Mouse (Mus musculus): ENCODE data around the gene Abcc1. TPM values are rescaled to one million over a fixed set of nuclear protein-coding genes. Genes with fewer than 3 reads are reported as not detected.

The Abcc1 gene
- polyA plus RNA-seq, 1 experiment from 2014 or later, result 11.2 TPM

DNA sequence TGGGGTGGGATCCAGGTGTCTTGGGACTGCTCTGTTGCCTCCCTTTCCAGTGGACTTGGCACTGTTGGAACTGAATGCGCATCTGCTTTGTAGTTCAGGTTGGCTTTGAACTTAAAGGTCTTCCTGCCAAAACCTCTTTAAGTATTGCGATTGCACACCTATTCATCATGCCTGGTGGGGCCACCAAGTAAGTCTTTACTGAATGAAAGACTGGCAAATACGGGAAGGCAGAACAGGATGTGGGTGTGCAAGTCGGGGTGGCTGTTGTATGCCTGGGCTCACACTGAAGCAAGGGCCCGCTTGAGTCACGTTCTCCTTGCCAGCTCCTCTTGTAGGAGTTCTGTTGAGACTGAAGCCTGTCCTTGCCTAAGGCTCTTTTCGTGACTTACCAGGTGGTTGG, 18.5 kb downstream of the Abcc1 start:
- no peak overlapping the region for H3K27ac ChIP-seq (replicated peaks)
- ATAC-seq (replicated peaks), result no peak
- H3K9ac ChIP-seq (replicated peaks), result no peak overlapping the region
- H3K27me3 ChIP-seq, result no peaks in the 10 kb centered on the region
- WGBS, result 90% methylated on average over 7 of the region's 7 CpGs
- no peaks in the 10 kb centered on the region for H3K36me3 ChIP-seq
- H3K4me1 ChIP-seq, result peaks cover 11% of the 10 kb centered on the region
- no peak overlapping the region for H3K4me3 ChIP-seq
- no peak overlapping the region for H3K4me2 ChIP-seq (replicated peaks)
- no peaks in the 10 kb centered on the region for H3K9me3 ChIP-seq

DNA sequence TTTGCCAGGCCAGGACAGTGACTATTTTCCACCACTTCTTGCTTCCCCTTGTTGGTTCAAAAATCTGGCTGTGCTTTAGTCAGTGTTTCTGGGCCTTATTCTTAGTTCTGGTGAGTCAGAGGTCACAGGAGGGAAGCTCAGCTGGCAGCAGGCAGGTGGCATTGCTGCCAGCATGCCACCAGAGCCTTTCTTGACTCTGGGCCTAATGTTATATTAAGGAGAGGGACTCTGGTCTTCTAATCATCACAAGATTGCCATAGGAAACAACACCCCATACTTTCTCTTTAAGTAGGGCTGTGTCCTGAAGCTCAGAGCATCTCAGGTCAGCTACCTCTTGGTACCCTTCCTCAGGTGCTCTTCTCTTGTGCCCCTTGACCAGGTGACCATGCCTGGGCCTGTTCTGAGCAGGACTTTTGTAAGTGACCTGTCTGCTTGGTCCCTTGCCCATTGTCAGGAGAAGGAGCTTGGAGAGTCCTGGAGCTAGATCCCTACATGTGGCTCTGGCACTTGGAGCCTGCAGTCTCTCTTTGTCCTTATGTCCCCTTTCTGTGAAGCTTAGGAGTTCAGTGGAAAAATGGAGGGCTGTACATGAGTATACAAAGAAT, 19.8 kb downstream of the Abcc1 start:
- no peak for ATAC-seq (replicated peaks)
- no peak overlapping the region for H3K4me3 ChIP-seq
- no peak overlapping the region for H3K27ac ChIP-seq (replicated peaks)
- H3K36me3 ChIP-seq, result no peaks in the 10 kb centered on the region
- peaks cover 11% of the 10 kb centered on the region for H3K4me1 ChIP-seq
- H3K27me3 ChIP-seq, result no peaks in the 10 kb centered on the region
- no peak overlapping the region for H3K9ac ChIP-seq (replicated peaks)
- H3K4me2 ChIP-seq (replicated peaks), result no peak overlapping the region
- H3K9me3 ChIP-seq, result no peaks in the 10 kb centered on the region

DNA sequence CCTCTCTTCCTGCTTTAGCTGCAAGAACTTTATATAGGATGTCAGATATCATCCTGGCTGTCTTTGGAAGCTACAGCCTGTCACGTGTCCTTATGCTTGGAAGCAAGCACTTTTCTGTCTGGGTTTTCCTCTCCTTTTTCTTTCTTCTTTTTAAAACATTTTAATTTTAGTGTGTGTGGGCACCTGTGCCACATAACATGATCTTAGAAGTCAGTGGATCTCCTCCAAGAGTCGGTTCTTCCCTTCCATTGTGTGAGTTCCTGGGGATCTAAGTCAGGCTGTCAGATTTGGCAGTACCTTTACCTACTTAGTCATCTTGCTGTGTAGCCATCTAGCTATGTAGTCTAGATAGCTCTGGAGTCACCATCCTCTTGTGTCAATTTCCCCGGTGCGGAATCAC, 37.9 kb downstream of the Abcc1 start:
- Histone ChIP-seq H3K9me3 (no peaks in the 10 kb centered on the region), H3K36me3 (no peaks in the 10 kb centered on the region; the same call in 1 of the 2 replicates), H3K4me3 (no peak overlapping the region), H3K4me2 (replicated peaks) (no peak overlapping the region), H3K27me3 (no peaks in the 10 kb centered on the region), H3K27ac (replicated peaks) (no peak overlapping the region), H3K4me1 (no peaks in the 10 kb centered on the region), H3K9ac (replicated peaks) (no peak overlapping the region)
- 97% methylated on average over 4 of the region's 4 CpGs for WGBS
- no peak for ATAC-seq (replicated peaks)

- Histone ChIP-seq H3K36me3 (peaks cover 23% of the 10 kb centered on the region), H3K4me1 (no peaks in the 10 kb centered on the region), H3K4me3 (no peak overlapping the region), H3K9ac (replicated peaks) (no peak overlapping the region), H3K4me2 (replicated peaks) (no peak overlapping the region), H3K27me3 (no peaks in the 10 kb centered on the region), H3K9me3 (no peaks in the 10 kb centered on the region), H3K27ac (replicated peaks) (no peak overlapping the region)
- WGBS, result 92% methylated on average over 2 of the region's 2 CpGs
- no peak for ATAC-seq (replicated peaks)
Measured at GRCm38 (mm10) chr16:14403507-14403906, 42.1 kb downstream of the Abcc1 start.

- Histone ChIP-seq H3K9me3 (no peaks in the 10 kb centered on the region), H3K4me3 (no peak overlapping the region), H3K27me3 (no peaks in the 10 kb centered on the region), H3K36me3 (peaks cover 23% of the 10 kb centered on the region), H3K4me1 (no peaks in the 10 kb centered on the region), H3K9ac (replicated peaks) (no peak overlapping the region), H3K27ac (replicated peaks) (no peak overlapping the region), H3K4me2 (replicated peaks) (no peak overlapping the region)
- ATAC-seq (replicated peaks), result no peak
- WGBS, result 94% methylated on average over 6 of the region's 6 CpGs
Measured at GRCm38 (mm10) chr16:14405636-14406035, 44.3 kb downstream of the Abcc1 start.

DNA sequence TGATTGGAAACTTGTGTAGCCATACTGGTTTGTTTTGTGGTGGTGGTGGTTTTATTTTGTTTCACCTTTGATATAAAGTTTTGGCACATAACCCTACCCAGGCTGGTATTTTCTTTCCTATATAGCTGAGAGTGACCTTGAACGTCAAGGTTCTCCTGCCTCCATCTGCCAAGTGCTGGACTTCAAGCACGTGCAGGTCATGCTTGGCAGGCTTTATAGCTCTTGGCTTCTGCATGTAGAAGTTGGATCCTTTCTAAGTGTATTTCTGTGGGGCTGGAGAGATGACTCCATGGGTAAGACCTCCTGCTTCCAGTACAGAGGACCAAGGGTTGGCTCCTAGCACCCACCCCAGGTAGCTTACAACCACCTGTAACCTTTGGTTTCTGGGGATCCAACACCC, 47.8 kb downstream of the Abcc1 start:
- H3K27ac ChIP-seq (replicated peaks), result no peak overlapping the region
- no peaks in the 10 kb centered on the region for H3K9me3 ChIP-seq
- no peaks in the 10 kb centered on the region for H3K4me1 ChIP-seq
- no peak overlapping the region for H3K4me2 ChIP-seq (replicated peaks)
- H3K4me3 ChIP-seq, result no peak overlapping the region
- H3K27me3 ChIP-seq, result no peaks in the 10 kb centered on the region
- WGBS, result 92% methylated on average over 2 of the region's 2 CpGs
- H3K9ac ChIP-seq (replicated peaks), result no peak overlapping the region
- peaks cover 32% of the 10 kb centered on the region for H3K36me3 ChIP-seq
- no peak for ATAC-seq (replicated peaks)

- H3K36me3 ChIP-seq, result peaks cover 32% of the 10 kb centered on the region
- no peak for ATAC-seq (replicated peaks)
- no peak overlapping the region for H3K27ac ChIP-seq (replicated peaks)
- no peak overlapping the region for H3K9ac ChIP-seq (replicated peaks)
- H3K4me2 ChIP-seq (replicated peaks), result no peak overlapping the region
- H3K4me1 ChIP-seq, result no peaks in the 10 kb centered on the region
- no peaks in the 10 kb centered on the region for H3K9me3 ChIP-seq
- H3K27me3 ChIP-seq, result no peaks in the 10 kb centered on the region
- no peak overlapping the region for H3K4me3 ChIP-seq
- WGBS, result 96% methylated on average over 3 of the region's 3 CpGs
Measured at GRCm38 (mm10) chr16:14409776-14410175, 48.4 kb downstream of the Abcc1 start.

DNA sequence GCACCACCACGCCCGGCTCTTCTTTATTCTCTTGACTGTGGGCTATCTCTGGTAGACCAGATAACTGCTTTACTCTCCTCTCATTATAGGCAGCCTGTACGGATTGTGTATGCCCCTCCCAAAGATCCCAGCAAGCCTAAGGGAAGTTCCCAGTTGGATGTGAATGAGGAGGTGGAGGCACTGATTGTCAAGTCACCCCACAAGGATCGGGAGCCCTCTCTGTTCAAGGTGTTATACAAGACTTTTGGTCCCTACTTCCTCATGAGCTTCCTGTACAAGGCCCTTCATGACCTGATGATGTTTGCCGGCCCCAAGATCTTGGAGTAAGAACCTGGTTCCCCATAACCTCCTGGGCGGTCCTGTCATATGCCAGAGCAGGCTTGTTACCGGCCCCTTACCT, 49.3 kb downstream of the Abcc1 start:
- no peaks in the 10 kb centered on the region for H3K27me3 ChIP-seq
- peaks cover 26% of the 10 kb centered on the region for H3K36me3 ChIP-seq
- no peak for ATAC-seq (replicated peaks)
- 96% methylated on average over 7 of the region's 7 CpGs for WGBS
- H3K4me1 ChIP-seq, result no peaks in the 10 kb centered on the region
- no peak overlapping the region for H3K4me2 ChIP-seq (replicated peaks)
- no peak overlapping the region for H3K27ac ChIP-seq (replicated peaks)
- no peak overlapping the region for H3K4me3 ChIP-seq
- H3K9ac ChIP-seq (replicated peaks), result no peak overlapping the region
- H3K9me3 ChIP-seq, result no peaks in the 10 kb centered on the region

DNA sequence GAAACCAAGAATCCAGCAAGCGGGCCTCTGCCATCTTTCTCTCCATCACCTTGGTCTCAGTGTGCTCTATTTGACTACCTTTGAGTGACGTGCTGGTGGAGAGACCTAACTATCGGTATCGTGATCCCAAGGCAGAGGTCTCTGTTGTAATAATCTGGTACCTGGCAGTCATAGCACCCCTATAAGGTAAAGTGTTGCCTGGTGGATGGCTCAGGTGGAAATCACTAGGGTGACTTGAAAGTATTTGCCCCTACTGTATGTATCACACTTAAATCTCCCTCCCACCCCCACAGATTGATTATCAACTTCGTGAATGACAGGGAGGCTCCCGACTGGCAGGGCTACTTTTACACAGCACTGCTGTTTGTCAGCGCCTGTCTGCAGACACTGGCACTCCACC, 49.8 kb downstream of the Abcc1 start:
- Histone ChIP-seq H3K4me1 (no peaks in the 10 kb centered on the region), H3K4me3 (no peak overlapping the region), H3K9ac (replicated peaks) (no peak overlapping the region), H3K4me2 (replicated peaks) (no peak overlapping the region), H3K27ac (replicated peaks) (no peak overlapping the region), H3K9me3 (no peaks in the 10 kb centered on the region), H3K36me3 (peaks cover 26% of the 10 kb centered on the region), H3K27me3 (no peaks in the 10 kb centered on the region)
- WGBS, result 92% methylated on average over 7 of the region's 7 CpGs
- no peak for ATAC-seq (replicated peaks)

DNA sequence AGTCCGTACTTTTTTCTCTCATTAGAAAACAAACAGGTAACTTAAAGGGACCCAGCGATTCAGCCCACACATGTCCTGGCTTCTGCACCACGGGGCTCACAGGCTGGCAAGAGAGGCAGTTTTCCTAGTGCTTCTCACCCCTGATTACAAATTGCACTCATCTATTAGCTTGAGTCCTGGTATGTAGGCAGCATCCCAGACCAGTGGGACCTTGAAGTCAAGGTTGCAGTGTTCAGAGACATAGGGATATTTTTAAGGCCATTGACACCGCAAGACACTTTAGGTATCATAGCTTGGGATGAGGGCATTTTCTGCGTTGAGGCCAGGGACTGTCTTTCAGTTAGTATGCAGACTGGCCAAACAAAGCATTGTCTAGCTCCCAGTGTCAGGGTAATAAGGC, 51.2 kb downstream of the Abcc1 start:
- Histone ChIP-seq H3K27me3 (no peaks in the 10 kb centered on the region), H3K4me2 (replicated peaks) (no peak overlapping the region), H3K4me3 (no peak overlapping the region), H3K4me1 (no peaks in the 10 kb centered on the region), H3K36me3 (peaks cover 14% of the 10 kb centered on the region; the same call in 1 of the 2 replicates), H3K9me3 (no peaks in the 10 kb centered on the region), H3K27ac (replicated peaks) (no peak overlapping the region), H3K9ac (replicated peaks) (no peak overlapping the region)
- ATAC-seq (replicated peaks), result no peak
- WGBS, result 97% methylated on average over 5 of the region's 5 CpGs

DNA sequence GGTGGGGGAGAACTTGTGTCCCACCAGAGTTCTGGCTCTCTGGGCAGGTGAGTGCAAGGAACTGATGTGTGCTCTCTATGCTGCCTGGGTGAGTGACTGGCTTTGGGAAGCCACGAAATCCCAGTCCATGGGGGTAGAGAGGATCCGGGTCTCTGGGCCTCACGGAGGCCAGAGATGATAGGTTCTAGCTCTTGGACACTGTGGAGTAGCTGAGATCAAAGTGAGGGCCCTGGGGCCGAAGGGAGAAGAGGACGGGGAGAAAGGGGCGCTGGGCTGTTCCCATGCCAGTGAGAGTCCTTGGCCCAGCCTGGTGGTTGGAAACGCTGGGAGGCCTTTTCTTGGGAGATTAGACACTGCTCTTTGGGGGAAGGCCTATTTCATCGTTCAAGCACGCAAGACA, 53.8 kb downstream of the Abcc1 start:
- Histone ChIP-seq H3K9me3 (no peaks in the 10 kb centered on the region), H3K27ac (replicated peaks) (no peak overlapping the region), H3K4me3 (no peak overlapping the region), H3K36me3 (peaks cover 9% of the 10 kb centered on the region; the same call in 1 of the 2 replicates), H3K4me2 (replicated peaks) (no peak overlapping the region), H3K27me3 (no peaks in the 10 kb centered on the region), H3K9ac (replicated peaks) (no peak overlapping the region), H3K4me1 (no peaks in the 10 kb centered on the region)
- WGBS, result 90% methylated on average over 9 of the region's 9 CpGs
- ATAC-seq (replicated peaks), result no peak

DNA sequence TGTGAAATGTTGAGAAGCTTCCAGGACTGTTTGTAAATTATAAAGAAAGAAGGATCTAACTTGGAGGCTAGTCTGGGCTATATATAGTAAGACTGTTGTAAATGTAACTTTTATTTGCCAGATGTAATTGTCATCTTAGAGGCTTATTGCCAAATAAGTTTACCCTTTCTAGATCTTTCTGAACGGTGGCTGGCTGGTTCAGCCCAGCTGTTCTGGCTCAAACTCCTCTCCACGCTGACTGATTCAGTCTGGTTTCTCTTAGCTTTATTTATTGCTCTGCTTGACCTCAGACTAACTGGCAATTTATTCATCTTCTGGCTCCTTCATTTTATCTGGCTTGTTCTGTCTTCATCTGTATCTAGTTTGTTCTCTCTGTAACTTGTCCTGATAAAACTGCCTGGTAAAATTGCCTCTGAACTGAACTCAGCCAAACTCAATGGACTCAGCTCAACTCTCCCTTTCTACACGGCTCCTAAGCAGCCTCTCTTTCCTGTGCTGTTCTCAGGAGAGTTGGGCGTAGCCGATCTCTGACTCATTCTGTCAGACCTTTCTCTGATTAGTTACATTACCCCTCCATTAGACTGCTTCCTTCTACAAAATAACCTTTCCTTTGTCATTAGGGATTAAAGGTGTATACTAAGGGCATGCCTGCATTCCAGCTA, 55.7 kb downstream of the Abcc1 start:
- WGBS, result 86% methylated on average over 5 of the region's 5 CpGs
- Histone ChIP-seq H3K4me1 (no peaks in the 10 kb centered on the region), H3K27ac (replicated peaks) (no peak overlapping the region), H3K4me3 (no peak overlapping the region), H3K9me3 (no peaks in the 10 kb centered on the region), H3K4me2 (replicated peaks) (no peak overlapping the region), H3K27me3 (no peaks in the 10 kb centered on the region), H3K9ac (replicated peaks) (no peak overlapping the region), H3K36me3 (0 out of 2 replicates have a peak, but pooled peaks cover 6% of the 10 kb centered on the region)
- ATAC-seq (replicated peaks), result no peak
